Mouse (Mus musculus) CH12.LX (cell line): ENCODE measurements around the gene Il6st.

Experiments
- CTCF ChIP-seq, 2 experiments: IDR thresholded peaks in 1 of 2; conservative IDR thresholded peaks in 1 of 2; 2 replicates each; pipeline ENCODE4 v1.5.1; 2011 to 2012; ENCODE audit warnings: low read depth in 2 of 2, low read length in 2 of 2, improper control_type of control experiment in 1 of 2, inconsistent platforms in 1 of 2, mild to moderate bottlenecking in 1 of 2, moderate library complexity in 1 of 2
- KAT2A ChIP-seq: IDR thresholded peaks from 2 replicates; pipeline ENCODE4 v1.6.1; 2012; ENCODE audit warnings: low read length, improper control_type of control experiment, inconsistent platforms; ENCODE audit not compliant: insufficient replicate concordance
- POLR2A ChIP-seq: IDR thresholded peaks from 2 replicates; pipeline ENCODE4 v1.6.1; 2011; ENCODE audit warnings: low read depth, mild to moderate bottlenecking, improper control_type of control experiment, low read length

- TF ChIP-seq CTCF (conservative IDR thresholded peaks at IDR 0.05 in 1 of 2, IDR thresholded peaks at IDR 0.05 in 1 of 2; ENCODE audit: low read depth in 2 of 2, low read length in 2 of 2) (no peak), KAT2A (no peak), POLR2A (no peak)
Measured at GRCm38 (mm10) chr13:112471201-112471600, 7.3 kb downstream of the Il6st start.
